Mouse (Mus musculus) testis, adult 2 months (tissue): ENCODE measurements around the gene Olfr97. TPM values are rescaled to one million over a fixed set of nuclear protein-coding genes. Genes with fewer than 3 reads are reported as not detected.
"Not testable (repeated sequence)": the region's sequence is repeated elsewhere in the genome, so short reads cannot be mapped to it uniquely, and the experiment has no call there.

Experiments
- H3K27ac ChIP-seq: fragments of 200-500 bp; 2 replicates; pipeline ENCODE4 v1.5.1; 2012; ENCODE audit warnings: low read depth, low read length; ENCODE audit not compliant: control insufficient read depth, insufficient read depth
- H3K27me3 ChIP-seq: fragments of 200-500 bp; 2 replicates; pipeline ENCODE4 v1.6.1; 2012; ENCODE audit warnings: mild to moderate bottlenecking, low read length, moderate library complexity; ENCODE audit not compliant: control insufficient read depth, insufficient read depth
- H3K36me3 ChIP-seq: fragments of 200-500 bp; 2 replicates; pipeline ENCODE4 v1.6.1; 2012; ENCODE audit warnings: mild to moderate bottlenecking, low read length; ENCODE audit not compliant: control insufficient read depth, insufficient read depth
- H3K4me1 ChIP-seq: fragments of 200-500 bp; 2 replicates; pipeline ENCODE4 v1.6.1; 2012; ENCODE audit warnings: low read length; ENCODE audit not compliant: control insufficient read depth, insufficient read depth
- H3K4me3 ChIP-seq: fragments of 200-500 bp; 2 replicates; pipeline ENCODE4 v1.5.1; 2012; ENCODE audit warnings: low read depth, mild to moderate bottlenecking, low read length, moderate library complexity, mixed read lengths; ENCODE audit not compliant: control insufficient read depth
- CTCF ChIP-seq: fragments of 200-500 bp; IDR thresholded peaks from 2 replicates; pipeline ENCODE4 v1.5.1; 2012; ENCODE audit warnings: low read depth, mild to moderate bottlenecking, inconsistent platforms, low read length, moderate library complexity; ENCODE audit not compliant: control insufficient read depth, insufficient read depth, insufficient replicate concordance
- POLR2A ChIP-seq: fragments of 200-500 bp; IDR thresholded peaks from 2 replicates; pipeline ENCODE4 v1.6.1; 2012; ENCODE audit warnings: low read depth, mild to moderate bottlenecking, inconsistent platforms, low read length, moderate library complexity; ENCODE audit not compliant: control insufficient read depth
- polyA plus RNA-seq: library from polyadenylated mRNA; depleted of rRNA; stranded (reverse); fragments of >200 nt; gene quantifications from 2 replicates; pipeline ENCODE4 v1.2.3, GENCODE M21; 2012; rRNA removed

The Olfr97 gene
- polyA plus RNA-seq = 0.08 TPM in 1 of 2 replicates, not detected in the other

GRCm38 (mm10) chr17:37237230-37237629 is at the start of gene Olfr97:
Gene Olfr97, minus strand, starts transcription at chr17:37237330.
- not testable (repeated sequence) for H3K27me3 ChIP-seq, H3K4me3 ChIP-seq, H3K27ac ChIP-seq, H3K36me3 ChIP-seq, H3K4me1 ChIP-seq

GRCm38 (mm10) chr17:37283360-37283759 is 46.2 kb upstream of the Olfr97 start, which contains the start of gene Olfr99:
Gene Olfr99, minus strand, starts transcription at chr17:37283460.
- TF ChIP-seq CTCF (no peak), POLR2A (no peak)
- no peaks in the 10 kb centered on the region for H3K4me1 ChIP-seq
- H3K27me3 ChIP-seq = no peaks in the 10 kb centered on the region
- H3K4me3 ChIP-seq = no peak within 1 kb of the TSS
- no peak within 1 kb of the TSS for H3K27ac ChIP-seq
- no peaks in the 10 kb centered on the region for H3K36me3 ChIP-seq

GRCm38 (mm10) chr17:37280331-37280730 is 43.2 kb upstream of the Olfr97 start:
- H3K27me3 ChIP-seq = no peaks in the 10 kb centered on the region
- no peak overlapping the region for H3K27ac ChIP-seq
- no peaks in the 10 kb centered on the region for H3K4me1 ChIP-seq
- no peak for TF ChIP-seq CTCF
- no peak for TF ChIP-seq POLR2A
- H3K4me3 ChIP-seq = no peak overlapping the region
- no peaks in the 10 kb centered on the region for H3K36me3 ChIP-seq

GRCm38 (mm10) chr17:37276573-37276972 is 39.4 kb upstream of the Olfr97 start:
- no peak for TF ChIP-seq POLR2A
- TF ChIP-seq CTCF = no peak
- H3K27me3 ChIP-seq = no peaks in the 10 kb centered on the region
- H3K27ac ChIP-seq = no peak overlapping the region
- H3K36me3 ChIP-seq = no peaks in the 10 kb centered on the region
- H3K4me1 ChIP-seq = no peaks in the 10 kb centered on the region
- H3K4me3 ChIP-seq = no peak overlapping the region

- no peak overlapping the region for H3K4me3 ChIP-seq
- H3K27me3 ChIP-seq = no peaks in the 10 kb centered on the region
- no peaks in the 10 kb centered on the region for H3K36me3 ChIP-seq
- TF ChIP-seq CTCF = no peak
- no peak for TF ChIP-seq POLR2A
- no peak overlapping the region for H3K27ac ChIP-seq
- H3K4me1 ChIP-seq = no peaks in the 10 kb centered on the region; the same call in 1 of the 2 replicates
Measured at GRCm38 (mm10) chr17:37275626-37276248, 38.6 kb upstream of the Olfr97 start.

- no peaks in the 10 kb centered on the region for H3K36me3 ChIP-seq
- TF ChIP-seq POLR2A (no peak), CTCF (no peak)
- H3K27ac ChIP-seq = no peak overlapping the region
- no peaks in the 10 kb centered on the region for H3K27me3 ChIP-seq
- H3K4me3 ChIP-seq = peak overlapping the region; percentile 95
- peaks cover 3% of the 10 kb centered on the region for H3K4me1 ChIP-seq
Measured at GRCm38 (mm10) chr17:37270702-37271092, 33.6 kb upstream of the Olfr97 start.

GRCm38 (mm10) chr17:37270058-37270701 is 33.0 kb upstream of the Olfr97 start, which contains the start of gene H2-M3:
Gene H2-M3, plus strand, starts transcription at chr17:37270220.
- no peak within 1 kb of the TSS; the same call in 1 of the 2 replicates for H3K27ac ChIP-seq
- H3K4me3 ChIP-seq = peak within 1 kb of the TSS; percentile 95
- no peaks in the 10 kb centered on the region for H3K36me3 ChIP-seq
- peaks cover 3% of the 10 kb centered on the region for H3K4me1 ChIP-seq
- H3K27me3 ChIP-seq = no peaks in the 10 kb centered on the region
- TF ChIP-seq POLR2A (no peak), CTCF (no peak)

GRCm38 (mm10) chr17:37263626-37264025 is 26.5 kb upstream of the Olfr97 start, which contains the start of gene Olfr98:
Gene Olfr98, minus strand, starts transcription at chr17:37263749.
- H3K27ac ChIP-seq = no peak within 1 kb of the TSS
- H3K4me3 ChIP-seq = no peak within 1 kb of the TSS
- no peaks in the 10 kb centered on the region for H3K4me1 ChIP-seq
- TF ChIP-seq CTCF = no peak
- TF ChIP-seq POLR2A = no peak
- H3K27me3 ChIP-seq = no peaks in the 10 kb centered on the region
- no peaks in the 10 kb centered on the region for H3K36me3 ChIP-seq
